Mouse (Mus musculus) forebrain, embryonic 12.5 days (tissue): Measurements from ENCODE around the gene Gm17364. TPM values are rescaled to one million over a fixed set of nuclear protein-coding genes. Genes with fewer than 3 reads are reported as not detected.

Experiments used
- ATAC-seq: fragments of 200-750 bp; cut with Nextera tagmentation; 2 replicates; pipeline ENCODE4 v1.8.0; 2017; ENCODE audit warnings: moderate TSS enrichment; ENCODE audit not compliant: low FRiP score
- H3K27ac ChIP-seq: fragments of 300-500 bp; sonication (generic); 2 replicates; pipeline ENCODE4 v1.5.1; 2016; ENCODE audit warnings: mild to moderate bottlenecking
- H3K27me3 ChIP-seq: fragments of 300-500 bp; sonication (generic); 2 replicates; pipeline ENCODE4 v1.6.1; 2016; ENCODE audit warnings: mild to moderate bottlenecking
- H3K36me3 ChIP-seq: fragments of 300-500 bp; sonication (generic); replicated peaks from 2 replicates; pipeline ENCODE4 v1.6.1; 2016; ENCODE audit warnings: mild to moderate bottlenecking
- H3K4me1 ChIP-seq: fragments of 300-500 bp; sonication (generic); 2 replicates; pipeline ENCODE4 v1.6.1; 2016
- H3K4me2 ChIP-seq: fragments of 300-500 bp; sonication (generic); 2 replicates; pipeline ENCODE4 v1.6.1; 2016; ENCODE audit warnings: mild to moderate bottlenecking, moderate library complexity
- H3K4me3 ChIP-seq: fragments of 300-500 bp; sonication (generic); replicated peaks from 2 replicates; pipeline ENCODE4 v1.5.1; 2016; ENCODE audit warnings: mild to moderate bottlenecking
- H3K9ac ChIP-seq: fragments of 300-500 bp; sonication (generic); 2 replicates; pipeline ENCODE4 v1.6.1; 2016; ENCODE audit warnings: mild to moderate bottlenecking
- H3K9me3 ChIP-seq: fragments of 300-500 bp; sonication (generic); 2 replicates; pipeline ENCODE4 v1.6.1; 2016
- WGBS: fragments of 180-500 bp; shearing (Covaris S2); methylation state at CpG from one replicate; pipeline ENCODE4 v1.1.7; 2016; 5-methylcytosine and 5-hydroxymethylcytosine counted together
- polyA plus RNA-seq: library from polyadenylated mRNA; unstranded; fragments of >200 nt; fragmentation: Nextera tagmentation; extraction: Ambion mirVana; gene quantifications from 2 replicates; pipeline ENCODE4 v1.2.1, GENCODE M21; 2016

The Gm17364 gene
- polyA plus RNA-seq = not detected in 2 replicates

GRCm38 (mm10) chr13:41273927-41274650 lies at the start of gene Gm17364:
Gene Gm17364 (minus strand): TSS chr13:41273977.
- H3K9ac ChIP-seq = no peak within 1 kb of the TSS
- no peaks in the 10 kb centered on the region for H3K27me3 ChIP-seq
- 94% methylated on average over 10 of the region's 10 CpGs for WGBS
- H3K4me3 ChIP-seq = no peak within 1 kb of the TSS
- ATAC-seq = no peak
- no peaks in the 10 kb centered on the region for H3K4me1 ChIP-seq
- 0 out of 2 replicates have a peak, but pooled peaks cover 7% of the 10 kb centered on the region for H3K36me3 ChIP-seq
- no peaks in the 10 kb centered on the region for H3K9me3 ChIP-seq
- H3K4me2 ChIP-seq = no peak within 1 kb of the TSS
- H3K27ac ChIP-seq = no peak within 1 kb of the TSS

DNA sequence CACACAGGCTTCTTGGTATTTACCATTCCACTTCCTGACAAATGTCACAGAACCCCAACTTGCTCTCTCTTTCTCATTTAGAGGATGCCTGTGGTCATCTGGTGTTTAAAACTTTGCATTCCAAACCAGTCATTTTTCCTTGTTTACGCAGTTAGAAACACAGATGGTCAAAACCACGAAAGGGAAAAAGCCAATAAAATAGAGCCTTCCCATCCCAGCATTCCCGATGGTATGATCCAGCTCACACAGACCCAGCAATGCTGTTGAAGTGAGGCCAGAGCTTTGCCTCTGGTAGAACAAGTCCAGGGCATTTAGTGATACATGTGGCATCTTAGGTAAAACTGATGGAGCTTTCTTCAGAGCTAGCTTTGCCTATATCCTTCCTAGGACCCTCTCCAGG lies 47.7 kb upstream of the Gm17364 start:
- no peak overlapping the region for H3K4me2 ChIP-seq
- H3K36me3 ChIP-seq = peaks cover 19% of the 10 kb centered on the region
- WGBS = 88% methylated on average over 3 of the region's 3 CpGs
- H3K4me3 ChIP-seq = no peak overlapping the region
- H3K27ac ChIP-seq = peak overlapping the region; percentile 72
- no peaks in the 10 kb centered on the region for H3K27me3 ChIP-seq
- H3K4me1 ChIP-seq = peaks cover 12% of the 10 kb centered on the region
- no peak for ATAC-seq
- no peak overlapping the region for H3K9ac ChIP-seq
- H3K9me3 ChIP-seq = no peaks in the 10 kb centered on the region

- Histone ChIP-seq H3K4me2 (no peak overlapping the region), H3K27me3 (no peaks in the 10 kb centered on the region), H3K9me3 (no peaks in the 10 kb centered on the region), H3K27ac (peak overlapping the region; percentile 56), H3K4me3 (no peak overlapping the region), H3K4me1 (peaks cover 12% of the 10 kb centered on the region), H3K9ac (no peak overlapping the region), H3K36me3 (peaks cover 26% of the 10 kb centered on the region)
- WGBS = 36% methylated on average over 5 of the region's 5 CpGs
- ATAC-seq = no peak
Observed at GRCm38 (mm10) chr13:41320749-41321148, 47.0 kb upstream of the Gm17364 start.

- no peaks in the 10 kb centered on the region for H3K36me3 ChIP-seq
- H3K4me2 ChIP-seq = no peak overlapping the region
- H3K9ac ChIP-seq = no peak overlapping the region
- no peak overlapping the region for H3K27ac ChIP-seq
- H3K4me1 ChIP-seq = peaks cover 7% of the 10 kb centered on the region
- H3K9me3 ChIP-seq = no peaks in the 10 kb centered on the region
- no peak overlapping the region for H3K4me3 ChIP-seq
- ATAC-seq = no peak
- peaks cover 3% of the 10 kb centered on the region; the same call in 1 of the 2 replicates for H3K27me3 ChIP-seq
- 58% methylated on average over 10 of the region's 10 CpGs for WGBS
Observed at GRCm38 (mm10) chr13:41302716-41303115, 28.9 kb upstream of the Gm17364 start.

- Histone ChIP-seq H3K4me3 (no peak overlapping the region), H3K9me3 (no peaks in the 10 kb centered on the region), H3K36me3 (no peaks in the 10 kb centered on the region), H3K9ac (no peak overlapping the region), H3K4me2 (no peak overlapping the region), H3K27ac (no peak overlapping the region), H3K4me1 (peaks cover 7% of the 10 kb centered on the region), H3K27me3 (peaks cover 3% of the 10 kb centered on the region; the same call in 1 of the 2 replicates)
- WGBS = 76% methylated on average over 4 of the region's 4 CpGs
- ATAC-seq = no peak
Observed at GRCm38 (mm10) chr13:41300037-41300436, 26.3 kb upstream of the Gm17364 start.

DNA sequence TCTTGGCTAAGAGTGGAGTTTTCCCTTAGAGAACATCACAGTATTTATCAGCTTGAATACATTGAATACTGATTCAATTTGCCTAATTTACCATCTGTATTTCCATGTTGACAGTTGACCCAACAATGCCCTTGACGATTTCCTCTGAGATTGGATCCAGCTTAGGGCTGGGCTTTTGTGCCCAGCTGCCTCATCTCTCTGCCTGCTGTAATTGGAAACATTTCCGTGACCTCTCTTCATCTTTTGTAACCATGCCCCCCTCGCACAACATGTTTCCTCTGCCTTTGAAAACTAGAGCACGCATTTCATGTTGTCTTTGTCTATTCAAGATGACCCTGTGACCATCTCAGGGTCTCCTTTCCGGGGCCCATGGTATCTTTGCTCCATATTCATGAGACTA lies 25.2 kb upstream of the Gm17364 start:
- Histone ChIP-seq H3K9ac (no peak overlapping the region), H3K36me3 (no peaks in the 10 kb centered on the region), H3K4me1 (peaks cover 7% of the 10 kb centered on the region), H3K4me3 (no peak overlapping the region), H3K4me2 (no peak overlapping the region), H3K27ac (no peak overlapping the region), H3K27me3 (peaks cover 3% of the 10 kb centered on the region; the same call in 1 of the 2 replicates), H3K9me3 (no peaks in the 10 kb centered on the region)
- WGBS = 50% methylated on average over 5 of the region's 5 CpGs
- no peak for ATAC-seq

DNA sequence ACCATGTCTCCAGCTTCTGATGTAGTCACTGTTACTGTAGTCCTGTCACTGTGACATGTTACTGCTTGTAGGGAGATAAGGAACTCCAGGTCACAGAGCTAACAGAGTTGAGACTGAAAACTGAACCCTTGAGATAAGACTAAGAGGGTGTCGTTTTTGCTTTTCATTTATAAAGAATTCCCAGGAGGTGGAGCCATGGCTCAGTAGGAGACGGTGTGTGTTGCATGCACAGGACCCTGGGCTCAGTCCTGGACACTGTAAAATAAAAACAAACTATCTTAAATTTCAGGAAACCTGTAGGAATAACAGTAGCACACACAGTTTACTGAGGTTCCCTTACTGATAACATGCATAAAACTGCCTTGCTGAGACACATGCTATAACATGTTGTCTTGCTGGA lies 24.8 kb upstream of the Gm17364 start:
- 59% methylated on average over 2 of the region's 2 CpGs for WGBS
- no peak overlapping the region for H3K9ac ChIP-seq
- ATAC-seq = no peak
- H3K4me3 ChIP-seq = no peak overlapping the region
- H3K4me2 ChIP-seq = no peak overlapping the region
- no peak overlapping the region for H3K27ac ChIP-seq
- H3K27me3 ChIP-seq = peaks cover 3% of the 10 kb centered on the region; the same call in 1 of the 2 replicates
- no peaks in the 10 kb centered on the region for H3K36me3 ChIP-seq
- H3K9me3 ChIP-seq = no peaks in the 10 kb centered on the region
- H3K4me1 ChIP-seq = peaks cover 7% of the 10 kb centered on the region

- Histone ChIP-seq H3K4me1 (peaks cover 7% of the 10 kb centered on the region), H3K4me3 (no peak overlapping the region), H3K9ac (no peak overlapping the region), H3K4me2 (no peak overlapping the region), H3K36me3 (no peaks in the 10 kb centered on the region), H3K27ac (no peak overlapping the region), H3K9me3 (no peaks in the 10 kb centered on the region), H3K27me3 (peaks cover under 1% of the 10 kb centered on the region; the same call in 1 of the 2 replicates)
- ATAC-seq = no peak
- 72% methylated on average over 10 of the region's 10 CpGs for WGBS
Observed at GRCm38 (mm10) chr13:41296396-41296795, 22.6 kb upstream of the Gm17364 start.

DNA sequence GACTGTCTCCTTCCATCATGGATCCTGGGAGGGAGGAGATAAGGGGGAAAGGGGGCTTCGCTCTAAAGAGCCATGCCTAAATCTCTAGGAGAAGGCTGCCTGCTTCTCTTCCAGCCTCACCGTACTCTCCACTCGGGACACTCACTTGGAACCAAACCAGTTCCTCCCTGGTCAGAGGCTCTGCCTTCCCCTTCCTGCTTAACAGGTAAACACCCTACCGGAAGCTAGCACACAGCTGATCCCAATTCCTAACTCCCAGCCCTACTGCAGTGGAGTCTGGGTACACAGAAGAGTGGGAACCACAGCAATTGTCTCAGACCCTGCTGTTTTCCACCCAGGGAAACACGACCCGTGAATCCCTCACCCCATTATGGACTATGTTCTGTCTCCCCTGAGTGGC lies 22.1 kb upstream of the Gm17364 start:
- WGBS = 77% methylated on average over 6 of the region's 6 CpGs

GRCm38 (mm10) chr13:41293595-41293994 lies 19.8 kb upstream of the Gm17364 start:
- 44% methylated on average over 5 of the region's 5 CpGs for WGBS
- no peaks in the 10 kb centered on the region for H3K27me3 ChIP-seq
- H3K27ac ChIP-seq = no peak overlapping the region
- H3K4me1 ChIP-seq = no peaks in the 10 kb centered on the region; the same call in 1 of the 2 replicates
- H3K4me3 ChIP-seq = no peak overlapping the region
- H3K4me2 ChIP-seq = no peak overlapping the region
- no peaks in the 10 kb centered on the region for H3K36me3 ChIP-seq
- H3K9ac ChIP-seq = no peak overlapping the region
- H3K9me3 ChIP-seq = no peaks in the 10 kb centered on the region
- ATAC-seq = no peak

More for the DNA sequence above, 22.1 kb upstream of the Gm17364 start:
- Histone ChIP-seq H3K4me3 (no peak overlapping the region), H3K4me2 (no peak overlapping the region), H3K9me3 (no peaks in the 10 kb centered on the region), H3K27me3 (no peaks in the 10 kb centered on the region), H3K4me1 (peaks cover 7% of the 10 kb centered on the region), H3K9ac (no peak overlapping the region), H3K27ac (no peak overlapping the region), H3K36me3 (no peaks in the 10 kb centered on the region)
- no peak for ATAC-seq

GRCm38 (mm10) chr13:41291466-41291974 lies 17.7 kb upstream of the Gm17364 start:
- Histone ChIP-seq H3K4me3 (no peak overlapping the region), H3K27me3 (no peaks in the 10 kb centered on the region), H3K9ac (no peak overlapping the region), H3K36me3 (no peaks in the 10 kb centered on the region), H3K4me1 (no peaks in the 10 kb centered on the region), H3K27ac (no peak overlapping the region), H3K4me2 (no peak overlapping the region), H3K9me3 (no peaks in the 10 kb centered on the region)
- 77% methylated on average over 4 of the region's 4 CpGs for WGBS
- ATAC-seq = no peak

GRCm38 (mm10) chr13:41286285-41286684 lies 12.5 kb upstream of the Gm17364 start:
- Histone ChIP-seq H3K36me3 (no peaks in the 10 kb centered on the region), H3K4me1 (no peaks in the 10 kb centered on the region), H3K27me3 (no peaks in the 10 kb centered on the region), H3K27ac (no peak overlapping the region), H3K9me3 (no peaks in the 10 kb centered on the region), H3K9ac (no peak overlapping the region), H3K4me2 (no peak overlapping the region), H3K4me3 (no peak overlapping the region)
- ATAC-seq = no peak
- WGBS = 82% methylated on average over 3 of the region's 3 CpGs

DNA sequence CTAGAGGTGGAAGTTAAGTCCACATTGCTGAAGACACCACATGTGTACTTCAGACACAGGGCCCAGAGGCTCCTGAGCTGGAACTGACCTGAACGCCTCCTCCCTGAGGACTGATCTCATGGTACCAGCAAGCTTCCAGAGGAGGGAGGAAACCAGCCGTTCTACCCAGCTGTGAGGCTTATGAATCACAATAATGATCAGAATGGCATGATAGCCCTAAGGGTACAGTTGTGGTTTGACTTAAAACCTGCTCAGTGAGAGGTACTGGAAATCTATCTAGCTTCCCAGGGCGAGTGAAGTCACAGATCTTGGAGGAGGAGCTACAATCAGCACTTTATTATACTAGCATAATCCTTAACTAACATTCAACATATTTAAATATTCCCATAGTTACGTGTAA lies 11.7 kb upstream of the Gm17364 start:
- ATAC-seq = no peak
- Histone ChIP-seq H3K4me3 (no peak overlapping the region), H3K27ac (no peak overlapping the region), H3K9me3 (no peaks in the 10 kb centered on the region), H3K36me3 (no peaks in the 10 kb centered on the region), H3K4me1 (no peaks in the 10 kb centered on the region), H3K4me2 (no peak overlapping the region), H3K9ac (no peak overlapping the region), H3K27me3 (no peaks in the 10 kb centered on the region)
- 77% methylated on average over 4 of the region's 4 CpGs for WGBS
